In the genomic region with DNA sequence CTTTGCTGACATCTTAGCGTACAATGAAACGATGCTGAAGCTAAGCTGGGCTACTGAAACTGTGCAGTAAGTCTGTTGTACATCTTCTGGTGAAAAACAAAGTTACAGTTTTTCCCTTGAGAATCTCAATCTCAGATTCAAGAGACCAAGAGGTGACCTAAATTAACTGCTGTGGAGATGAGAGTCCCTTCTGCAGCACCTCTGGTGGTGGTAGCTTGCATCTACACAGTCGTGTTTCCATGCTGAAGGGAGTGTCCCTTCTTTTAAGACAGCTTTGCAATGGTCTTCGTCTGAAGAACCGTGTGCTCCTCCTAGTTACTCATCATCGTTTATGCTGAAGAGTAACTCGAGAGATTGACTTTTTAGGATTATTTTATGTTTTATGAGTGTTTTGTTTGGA, we compare ENCODE assay signal across 20 mouse cellular contexts. TPM values are rescaled to one million over a fixed set of nuclear protein-coding genes. Genes with fewer than 3 reads are reported as not detected.
DNase-seq lines count a peak whose midpoint lies in the region; ATAC-seq and TF ChIP-seq lines count a peak whose summit lies in the region.
"Had no signal": no experiment of that assay in that cellular context is flagged by ENCODE, and none has a peak within 500 bp of the region (broad histone marks: within the 10 kb centered on the region; RNA-seq: fewer than 3 reads in every experiment).

No protein-coding gene starts in this region.

- 86% methylated on average over 7 of the region's 7 CpGs for WGBS in heart, adult 2 months
- whole genome bisulfite sequencing in liver, embryonic 14.5 days (ENCODE audit: insufficient replicate concordance), result 78% methylated on average over 7 of the region's 7 CpGs
- WGBS in liver, embryonic 12.5 days (ENCODE audit: insufficient replicate concordance), result 81% methylated on average over 7 of the region's 7 CpGs

- no peaks in the 10 kb centered on the region for H3K9me3 ChIP-seq in liver, embryonic 14.5 days (ENCODE audit: control insufficient read depth, low read length)
- H3K9me3 ChIP-seq in liver, embryonic 12.5 days (replicated peaks), result no peaks in the 10 kb centered on the region
- H3K9me3 ChIP-seq: forebrain, embryonic 15.5 days; G1E; hindbrain, embryonic 15.5 days; limb, embryonic 10.5 days; liver, embryonic 15.5 days; midbrain, embryonic 15.5 days had no signal

- H3K9ac ChIP-seq in heart, adult 2 months (ENCODE audit: low read depth, low read length), result no peak overlapping the region
- no peak overlapping the region for H3K9ac ChIP-seq in liver, embryonic 14.5 days (replicated peaks)
- no peak overlapping the region for H3K9ac ChIP-seq in liver, embryonic 12.5 days
- H3K9ac ChIP-seq: forebrain, embryonic 15.5 days; hindbrain, embryonic 15.5 days; liver, embryonic 15.5 days; midbrain, embryonic 15.5 days had no signal

- no peak overlapping the region for H3K4me3 ChIP-seq in heart, adult 2 months
- H3K4me3 ChIP-seq in liver, embryonic 14.5 days (ENCODE audit: insufficient read depth in 1 of 2, low read depth in 2 of 2, low read length in 2 of 2), result no peak overlapping the region
- no peak overlapping the region for H3K4me3 ChIP-seq in liver, embryonic 12.5 days
- H3K4me3 ChIP-seq: forebrain, embryonic 15.5 days; hindbrain, embryonic 15.5 days; limb, embryonic 10.5 days; liver, embryonic 15.5 days; midbrain, embryonic 15.5 days had no signal

- no peaks in the 10 kb centered on the region; the same call in 1 of the 2 replicates for H3K36me3 ChIP-seq in heart, adult 2 months (ENCODE audit: control insufficient read depth, insufficient read depth, low read length)
- peaks cover 43% of the 10 kb centered on the region for H3K36me3 ChIP-seq in liver, embryonic 14.5 days (replicated peaks; ENCODE audit: control insufficient read depth, insufficient read depth, low read depth)
- peaks cover 91% of the 10 kb centered on the region for H3K36me3 ChIP-seq in liver, embryonic 12.5 days

- H3K4me1 ChIP-seq in heart, adult 2 months (ENCODE audit: control insufficient read depth, insufficient read depth, low read length), result no peaks in the 10 kb centered on the region
- H3K4me1 ChIP-seq in liver, embryonic 14.5 days (replicated peaks; ENCODE audit: control insufficient read depth in 2 of 2, insufficient read depth in 2 of 2, low read length in 1 of 2), result no peaks in the 10 kb centered on the region
- peaks cover 8% of the 10 kb centered on the region; the same call in 1 of the 2 replicates for H3K4me1 ChIP-seq in liver, embryonic 12.5 days
- H3K4me1 ChIP-seq: forebrain, embryonic 15.5 days; hindbrain, embryonic 15.5 days; limb, embryonic 10.5 days; liver, embryonic 15.5 days; midbrain, embryonic 15.5 days had no signal

- TF ChIP-seq POLR2A in heart, adult 2 months (IDR thresholded peaks at IDR 0.05; ENCODE audit: insufficient read depth, low read depth, low read length), result no peak

- no peak for TF ChIP-seq EP300 in heart, adult 2 months (IDR thresholded peaks at IDR 0.05; ENCODE audit: insufficient read depth, low read depth, low read length)
- TF ChIP-seq EP300 in liver, embryonic 14.5 days (IDR thresholded peaks at IDR 0.05; ENCODE audit: low read depth), result no peak

- intact Hi-C loops in heart, adult 2 months (cut with DNase I), result no loop called here
- intact Hi-C loops in heart, postnatal 25 days (cut with DNase I), result no loop called here

- peak; percentile 42 for TF ChIP-seq CTCF in heart, adult 2 months (IDR thresholded peaks at IDR 0.05)
- peak; percentile 35 for TF ChIP-seq CTCF in liver, embryonic 14.5 days (IDR thresholded peaks at IDR 0.05; ENCODE audit: low read depth)

- H3K27me3 ChIP-seq in heart, adult 2 months (ENCODE audit: control insufficient read depth, insufficient read depth, low read length), result no peaks in the 10 kb centered on the region
- H3K27me3 ChIP-seq in liver, embryonic 14.5 days (ENCODE audit: control insufficient read depth, insufficient read depth, low read length), result no peaks in the 10 kb centered on the region
- H3K27me3 ChIP-seq in liver, embryonic 12.5 days (replicated peaks), result no peaks in the 10 kb centered on the region
- H3K27me3 ChIP-seq: forebrain, embryonic 15.5 days; hindbrain, embryonic 15.5 days; liver, embryonic 15.5 days; midbrain, embryonic 15.5 days had no signal

- no peak for ATAC-seq in liver, embryonic 14.5 days (ENCODE audit: insufficient read depth)
- ATAC-seq in liver, embryonic 12.5 days, result no peak
- ATAC-seq: forebrain, embryonic 15.5 days; midbrain, embryonic 15.5 days had no signal

- no peaks in the 10 kb centered on the region for H3K79me2 ChIP-seq in heart, adult 2 months (replicated peaks; ENCODE audit: control insufficient read depth, insufficient read depth, low read length)

- DNase-seq in heart, adult 2 months, result no peak
- no peak for DNase-seq in heart, postnatal 25 days (ENCODE audit: low spot score)
- no peak for DNase-seq in liver, embryonic 14.5 days (ENCODE audit: low read depth in 3 of 3, low spot score in 3 of 3)
- DNase-seq in 3T3-L1 (ENCODE audit: low read depth, low spot score), result peak; percentile 2
- peak; percentile 39 for DNase-seq in ZHBTc4 (ENCODE audit: low read depth, low spot score)
- no peak for DNase-seq in embryo, embryonic 10.5 days (ENCODE audit: low spot score)
- no peak for DNase-seq in adrenal gland, postnatal 14 days
- DNase-seq: adrenal gland, postnatal 25 days; cerebellum, adult 9-11 months; heart, postnatal 14 days; kidney, postnatal 14 days; right cerebral cortex, postnatal 4 days had no signal

- no peak overlapping the region for H3K4me2 ChIP-seq in liver, embryonic 14.5 days (ENCODE audit: low read depth)
- H3K4me2 ChIP-seq in liver, embryonic 12.5 days, result no peak overlapping the region
- H3K4me2 ChIP-seq: forebrain, embryonic 15.5 days; hindbrain, embryonic 15.5 days; liver, embryonic 15.5 days; midbrain, embryonic 15.5 days had no signal

- no peak overlapping the region for H3K27ac ChIP-seq in heart, adult 2 months
- H3K27ac ChIP-seq in liver, embryonic 14.5 days, result no peak overlapping the region
- no peak overlapping the region for H3K27ac ChIP-seq in liver, embryonic 12.5 days
- H3K27ac ChIP-seq: forebrain, embryonic 15.5 days; hindbrain, embryonic 15.5 days; limb, embryonic 10.5 days; liver, embryonic 15.5 days; macrophage; midbrain, embryonic 15.5 days had no signal

RNA-seq across cellular contexts. Expression of a gene that starts 46.3 kb away (rescaled TPM):
- 1 to 10 TPM; 8.8 to 9.7 TPM for total RNA-seq in heart, adult 2 months (2021)
- 6.5 and 10.1 TPM in 2 replicates for polyA plus RNA-seq in heart, adult 2 months (2012; rRNA removed)
- 1 to 10 TPM; 8.2 to 8.3 TPM for total RNA-seq in heart, postnatal 25 days (2021)
- polyA plus RNA-seq in liver, embryonic 14.5 days (2012; rRNA removed), result 12.9 and 15.4 TPM in 2 replicates
- polyA plus RNA-seq in liver, embryonic 14.5 days (2014; fragmentation: Nextera tagmentation; extraction: Ambion mirVana), result 8.9 and 10.7 TPM in 2 replicates
- polyA plus RNA-seq in liver, embryonic 12.5 days (2016; fragmentation: Nextera tagmentation; extraction: Ambion mirVana), result 12.5 and 14.0 TPM in 2 replicates
- total RNA-seq in adrenal gland, postnatal 14 days (2021), result 24.9 and 31.1 TPM in 2 replicates

Comparison
In these comparisons a context has a peak if more than half of its experiments do, and no peak if none do; other contexts are left out.
1. DNase-seq: peak in 3T3-L1 (single experiment) and ZHBTc4 (single experiment); none in heart, adult 2 months (0 of 2), heart, postnatal 25 days (single experiment), liver, embryonic 14.5 days (0 of 3), embryo, embryonic 10.5 days (single experiment) and adrenal gland, postnatal 14 days (single experiment).